ENCODE assay signal across 21 mouse cellular contexts in the genomic region with DNA sequence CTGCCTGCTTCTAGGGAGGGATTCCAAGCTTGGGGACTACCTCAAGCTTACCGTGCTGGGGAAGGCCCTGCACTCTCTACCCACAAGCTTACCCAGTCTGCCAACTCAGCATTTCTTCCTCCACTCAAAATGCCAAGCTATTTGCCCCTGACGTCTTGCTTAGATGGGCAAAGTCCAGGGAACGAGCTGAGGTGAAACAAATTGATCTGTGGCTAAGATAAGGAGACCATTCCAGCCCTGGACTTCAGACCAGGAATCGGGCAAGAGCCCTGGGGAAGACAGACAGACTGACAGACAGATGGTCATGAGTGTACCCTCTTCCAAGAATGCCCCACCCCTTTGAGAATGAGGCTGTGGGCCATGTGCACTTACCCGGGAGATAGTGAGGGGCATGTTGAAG. TPM values are rescaled to one million over a fixed set of nuclear protein-coding genes. Genes with fewer than 3 reads are reported as not detected.
DNase-seq lines count a peak whose midpoint lies in the region; ATAC-seq and TF ChIP-seq lines count a peak whose summit lies in the region.
"Had no signal": no experiment of that assay in that cellular context is flagged by ENCODE, and none has a peak within 500 bp of the region (broad histone marks: within the 10 kb centered on the region; RNA-seq: fewer than 3 reads in every experiment).

No protein-coding gene starts in this region.

- no peak for TF ChIP-seq POLR2A in heart, adult 2 months (IDR thresholded peaks at IDR 0.05; ENCODE audit: insufficient read depth, low read depth, low read length)

- no peaks in the 10 kb centered on the region for H3K36me3 ChIP-seq in heart, adult 2 months (ENCODE audit: control insufficient read depth, insufficient read depth, low read length)
- no peaks in the 10 kb centered on the region for H3K36me3 ChIP-seq in kidney, embryonic 14.5 days (ENCODE audit: control insufficient read depth, insufficient read depth, low read length)
- H3K36me3 ChIP-seq in intestine, postnatal 0 days (ENCODE audit: control insufficient read depth, insufficient read depth) = no peaks in the 10 kb centered on the region
- no peaks in the 10 kb centered on the region for H3K36me3 ChIP-seq in stomach, postnatal 0 days (ENCODE audit: control insufficient read depth, insufficient read depth, low read length)
- H3K36me3 ChIP-seq: midbrain, embryonic 13.5 days had no signal

- H3K27ac ChIP-seq in heart, adult 2 months = peak overlapping the region; percentile 98
- H3K27ac ChIP-seq in kidney, embryonic 14.5 days (ENCODE audit: low read depth, low read length) = no peak overlapping the region
- peak overlapping the region; percentile 90 for H3K27ac ChIP-seq in intestine, postnatal 0 days (ENCODE audit: low read depth, low read length)
- H3K27ac ChIP-seq in stomach, postnatal 0 days (replicated peaks) = no peak overlapping the region
- H3K27ac ChIP-seq: hindbrain, postnatal 0 days; layer of hippocampus, adult 2 months; left cerebral cortex, adult 2 months; macrophage; midbrain, embryonic 13.5 days had no signal

- H3K79me2 ChIP-seq in heart, adult 2 months (replicated peaks; ENCODE audit: control insufficient read depth, insufficient read depth, low read length) = no peaks in the 10 kb centered on the region

- no peaks in the 10 kb centered on the region for H3K27me3 ChIP-seq in heart, adult 2 months (ENCODE audit: control insufficient read depth, insufficient read depth, low read length)
- H3K27me3 ChIP-seq in kidney, embryonic 14.5 days (ENCODE audit: control insufficient read depth, insufficient read depth, low read length) = no peaks in the 10 kb centered on the region
- H3K27me3 ChIP-seq in intestine, postnatal 0 days (replicated peaks; ENCODE audit: control insufficient read depth, insufficient read depth, low read length) = no peaks in the 10 kb centered on the region
- no peaks in the 10 kb centered on the region for H3K27me3 ChIP-seq in stomach, postnatal 0 days (ENCODE audit: control insufficient read depth, insufficient read depth, low read length)
- H3K27me3 ChIP-seq: midbrain, embryonic 13.5 days; Patski had no signal

- no peak overlapping the region for H3K4me2 ChIP-seq in kidney, embryonic 14.5 days (replicated peaks; ENCODE audit: low read depth, low read length)
- H3K4me2 ChIP-seq in intestine, postnatal 0 days (replicated peaks; ENCODE audit: low read depth) = peak overlapping the region; percentile 45
- H3K4me2 ChIP-seq in stomach, postnatal 0 days (replicated peaks; ENCODE audit: low read depth) = no peak overlapping the region
- H3K4me2 ChIP-seq: lung, embryonic 14.5 days; midbrain, embryonic 13.5 days had no signal

- H3K9ac ChIP-seq in heart, adult 2 months (ENCODE audit: low read depth, low read length) = peak overlapping the region; percentile 86
- H3K9ac ChIP-seq in kidney, embryonic 14.5 days (ENCODE audit: low read depth, low read length) = no peak overlapping the region
- H3K9ac ChIP-seq in intestine, postnatal 0 days (ENCODE audit: low read depth, low read length) = peak overlapping the region; percentile 45
- H3K9ac ChIP-seq in stomach, postnatal 0 days (ENCODE audit: low read length) = no peak overlapping the region; the same call in 1 of the 2 replicates
- H3K9ac ChIP-seq: lung, embryonic 14.5 days; midbrain, embryonic 13.5 days had no signal

- DNase-seq in heart, adult 2 months = no peak
- DNase-seq in heart, postnatal 25 days (ENCODE audit: low spot score) = no peak
- peak; percentile 40 for DNase-seq in kidney, adult 18-20 months
- DNase-seq in stomach, postnatal 0 days (ENCODE audit: low spot score) = no peak
- no peak for DNase-seq in cerebellum, adult 18-20 months
- no peak for DNase-seq in embryo, embryonic 10.5 days (ENCODE audit: low spot score)
- DNase-seq: cerebellum, postnatal 14 days; liver; lung, embryonic 14.5 days; right cerebral cortex, postnatal 14 days; thymus, adult 2 months had no signal

- TF ChIP-seq CTCF in heart, adult 2 months (IDR thresholded peaks at IDR 0.05) = no peak
- no peak for TF ChIP-seq CTCF in intestine, postnatal 0 days (IDR thresholded peaks at IDR 0.05; ENCODE audit: low read depth)
- no peak for TF ChIP-seq CTCF in stomach, postnatal 0 days (IDR thresholded peaks at IDR 0.05; ENCODE audit: low read depth)

- intact Hi-C loops in heart, adult 2 months (cut with DNase I) = no loop called here
- intact Hi-C loops in heart, postnatal 25 days (cut with DNase I) = no loop called here

- no peak for ATAC-seq in kidney, embryonic 14.5 days (ENCODE audit: low FRiP score, low TSS enrichment)
- ATAC-seq in intestine, postnatal 0 days = peak; percentile 74
- peak; percentile 11; the same call in 1 of the 2 replicates for ATAC-seq in stomach, postnatal 0 days (ENCODE audit: low FRiP score, low TSS enrichment)
- ATAC-seq: forebrain, embryonic 14.5 days; hindbrain, postnatal 0 days; midbrain, embryonic 13.5 days; Patski had no signal

- TF ChIP-seq EP300 in heart, adult 2 months (IDR thresholded peaks at IDR 0.05; ENCODE audit: insufficient read depth, low read depth, low read length) = no peak
- TF ChIP-seq EP300 in stomach, postnatal 0 days (optimal IDR thresholded peaks at IDR 0.05) = no peak

- peaks cover 10% of the 10 kb centered on the region for H3K4me1 ChIP-seq in heart, adult 2 months (ENCODE audit: control insufficient read depth, insufficient read depth, low read length)
- H3K4me1 ChIP-seq in kidney, embryonic 14.5 days (ENCODE audit: control insufficient read depth, insufficient read depth, low read length) = no peaks in the 10 kb centered on the region
- H3K4me1 ChIP-seq in intestine, postnatal 0 days (replicated peaks; ENCODE audit: control insufficient read depth, insufficient read depth, low read length) = peaks cover 12% of the 10 kb centered on the region
- H3K4me1 ChIP-seq in stomach, postnatal 0 days (replicated peaks; ENCODE audit: control insufficient read depth, insufficient read depth) = no peaks in the 10 kb centered on the region

- H3K9me3 ChIP-seq in kidney, embryonic 14.5 days (ENCODE audit: control insufficient read depth, low read length) = no peaks in the 10 kb centered on the region
- H3K9me3 ChIP-seq in intestine, postnatal 0 days (ENCODE audit: control insufficient read depth) = no peaks in the 10 kb centered on the region
- H3K9me3 ChIP-seq in stomach, postnatal 0 days (ENCODE audit: control insufficient read depth, low read length) = no peaks in the 10 kb centered on the region
- H3K9me3 ChIP-seq: midbrain, embryonic 13.5 days had no signal

- WGBS in heart, adult 2 months = 40% methylated on average over 5 of the region's 5 CpGs
- WGBS in kidney, embryonic 14.5 days = 67% methylated on average over 5 of the region's 5 CpGs
- WGBS in intestine, postnatal 0 days = 25% methylated on average over 5 of the region's 5 CpGs
- 48% methylated on average over 5 of the region's 5 CpGs for WGBS in stomach, postnatal 0 days

- peak overlapping the region; percentile 60 for H3K4me3 ChIP-seq in heart, adult 2 months
- H3K4me3 ChIP-seq in kidney, embryonic 14.5 days (ENCODE audit: low read length) = no peak overlapping the region
- no peak overlapping the region for H3K4me3 ChIP-seq in intestine, postnatal 0 days (ENCODE audit: low read depth, low read length)
- no peak overlapping the region for H3K4me3 ChIP-seq in stomach, postnatal 0 days (ENCODE audit: low read depth, low read length)
- H3K4me3 ChIP-seq: layer of hippocampus, adult 2 months; left cerebral cortex, adult 2 months; midbrain, embryonic 13.5 days had no signal

RNA-seq across cellular contexts. Expression of a gene that starts 0.5 kb away (rescaled TPM):
- 1,000 to 10,000 TPM in 1 of 2 experiments, 100 to 1,000 TPM in 1; 940 to 1,084 TPM for total RNA-seq in heart, adult 2 months (2021)
- 1,077 and 1,138 TPM in 2 replicates for polyA plus RNA-seq in heart, adult 2 months (2012; rRNA removed)
- 1,000 to 10,000 TPM; 1,007 to 1,096 TPM for total RNA-seq in heart, postnatal 25 days (2021)
- 0.24 and 0.31 TPM in 2 replicates for polyA plus RNA-seq in kidney, embryonic 14.5 days (2014; fragmentation: Nextera tagmentation; extraction: Ambion mirVana)
- polyA plus RNA-seq in intestine, postnatal 0 days (2015; fragmentation: Nextera tagmentation; extraction: Ambion mirVana) = 15.2 and 16.2 TPM in 2 replicates
- 1.6 and 1.7 TPM in 2 replicates for polyA plus RNA-seq in stomach, postnatal 0 days (2015; fragmentation: Nextera tagmentation; extraction: Ambion mirVana)
- polyA plus RNA-seq: macrophage had no signal

RNA-seq across cellular contexts. Expression of a gene that starts 11.9 kb away (rescaled TPM):
- total RNA-seq in heart, adult 2 months (2021) = 1 to 10 TPM; 2.4 to 2.6 TPM
- 7.9 and 9.2 TPM in 2 replicates for polyA plus RNA-seq in heart, adult 2 months (2012; rRNA removed)
- total RNA-seq in heart, postnatal 25 days (2021) = 1 to 10 TPM; 2.6 to 2.9 TPM
- polyA plus RNA-seq in kidney, embryonic 14.5 days (2014; fragmentation: Nextera tagmentation; extraction: Ambion mirVana) = 0.09 and 0.20 TPM in 2 replicates
- polyA plus RNA-seq in intestine, postnatal 0 days (2015; fragmentation: Nextera tagmentation; extraction: Ambion mirVana) = 0.26 and 0.69 TPM in 2 replicates
- polyA plus RNA-seq in stomach, postnatal 0 days (2015; fragmentation: Nextera tagmentation; extraction: Ambion mirVana) = not detected in 2 replicates
- total RNA-seq: adrenal gland, postnatal 36 days; hindbrain, postnatal 0 days; layer of hippocampus, adult 2 months; left cerebral cortex, adult 2 months had no signal
- polyA plus RNA-seq: forebrain, embryonic 14.5 days; lung, embryonic 14.5 days; macrophage; Patski had no signal

Comparison
In these comparisons a context has a peak if more than half of its experiments do, and no peak if none do; other contexts are left out.
1. H3K27ac ChIP-seq: peak in heart, adult 2 months (single experiment) and intestine, postnatal 0 days (single experiment); none in kidney, embryonic 14.5 days (single experiment) and stomach, postnatal 0 days (single experiment).
2. H3K9ac ChIP-seq: peak in heart, adult 2 months (single experiment) and intestine, postnatal 0 days (single experiment); none in kidney, embryonic 14.5 days (single experiment) and stomach, postnatal 0 days (single experiment).
3. RNA of a gene that starts 0.5 kb away (polyA plus RNA-seq): 1,077 to 1,138 TPM in heart, adult 2 months; 15.2 to 16.2 TPM in intestine, postnatal 0 days, 1.6 to 1.7 TPM in stomach, postnatal 0 days and 0.24 to 0.31 TPM in kidney, embryonic 14.5 days; every median in the first group is over 10 times any median in the second.